Mouse (Mus musculus) embryo, embryonic 11.5 days (tissue): Measurements from ENCODE around the gene Atf7ip.

Experiments used
- DNase-seq: peaks from one replicate; pipeline ENCODE4 v3.0.0-alpha.2; 2012; ENCODE audit warnings: low read depth, low spot score

The Atf7ip gene

DNA sequence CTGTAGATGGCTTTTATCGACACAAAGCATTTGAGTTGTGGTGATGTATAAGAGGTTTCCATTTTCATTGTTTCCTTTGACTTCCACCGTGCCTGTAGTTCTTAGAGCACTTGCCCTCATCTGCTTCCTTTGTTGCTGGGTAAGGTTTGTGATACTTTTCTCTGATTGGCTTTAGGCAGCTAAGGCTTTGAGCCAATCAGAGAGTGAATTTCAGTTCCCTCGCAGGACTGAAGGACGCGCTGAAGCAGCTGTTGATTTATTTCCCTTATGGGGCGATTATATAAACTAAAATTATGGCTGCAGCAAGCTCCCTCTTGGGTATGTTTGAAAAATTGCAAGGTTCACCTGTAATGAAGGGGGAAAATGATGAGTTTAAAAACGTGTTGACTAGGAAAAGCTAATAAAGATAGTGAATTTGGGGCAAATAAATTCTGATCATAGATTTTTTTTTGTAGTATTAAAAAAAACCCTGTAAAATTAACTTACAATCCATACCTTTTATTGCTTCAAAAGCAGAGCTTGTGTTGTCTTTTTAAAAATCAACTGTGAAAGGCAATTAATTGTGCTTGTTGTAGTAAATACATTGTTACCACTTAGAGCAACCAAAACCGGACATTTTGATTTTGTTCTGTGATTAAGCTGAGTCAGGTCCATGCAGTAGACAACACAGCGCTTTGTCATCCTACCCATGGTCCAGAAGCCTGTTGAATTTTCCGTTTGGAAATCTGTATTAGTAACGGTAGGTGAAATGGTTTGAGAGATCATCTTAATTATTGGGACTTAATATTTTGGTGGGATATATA, 48.0 kb downstream of the Atf7ip start:
- DNase-seq, result peak; percentile 72

DNA sequence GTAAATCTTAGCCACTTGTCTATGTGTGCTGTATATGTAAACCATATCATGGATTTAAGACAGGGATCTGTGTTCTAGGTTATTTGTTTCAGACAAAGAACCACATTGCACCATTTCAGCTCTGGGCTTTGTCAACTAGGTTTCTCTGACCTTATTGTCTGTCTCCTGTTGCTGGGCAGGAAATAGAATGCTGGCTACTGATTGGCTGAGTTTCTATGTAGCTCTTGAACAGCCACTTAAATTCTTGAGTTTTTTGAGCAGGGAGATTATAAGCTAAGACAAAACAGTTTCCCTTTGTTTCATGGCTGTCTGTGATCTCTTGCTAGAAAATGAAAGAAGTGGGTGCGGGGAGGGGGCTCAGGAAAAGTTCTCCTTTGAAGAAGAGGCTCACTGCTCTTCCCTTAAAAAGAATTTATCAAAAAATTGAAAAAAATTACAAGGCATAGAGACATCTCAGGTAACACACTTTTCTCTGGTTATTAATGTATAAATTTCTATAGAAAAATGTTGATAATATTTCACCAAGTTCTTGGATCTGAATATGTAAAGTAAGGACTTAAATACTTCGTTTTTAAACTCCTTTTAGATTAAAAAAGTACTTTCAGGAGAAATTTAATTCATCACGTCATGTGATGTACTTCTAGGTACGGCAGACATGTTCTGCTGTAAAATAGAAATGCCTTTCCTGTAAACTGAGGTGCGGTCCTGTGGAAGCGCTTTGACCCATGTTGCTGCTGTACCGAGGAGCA, 49.0 kb downstream of the Atf7ip start:
- no peak for DNase-seq

DNA sequence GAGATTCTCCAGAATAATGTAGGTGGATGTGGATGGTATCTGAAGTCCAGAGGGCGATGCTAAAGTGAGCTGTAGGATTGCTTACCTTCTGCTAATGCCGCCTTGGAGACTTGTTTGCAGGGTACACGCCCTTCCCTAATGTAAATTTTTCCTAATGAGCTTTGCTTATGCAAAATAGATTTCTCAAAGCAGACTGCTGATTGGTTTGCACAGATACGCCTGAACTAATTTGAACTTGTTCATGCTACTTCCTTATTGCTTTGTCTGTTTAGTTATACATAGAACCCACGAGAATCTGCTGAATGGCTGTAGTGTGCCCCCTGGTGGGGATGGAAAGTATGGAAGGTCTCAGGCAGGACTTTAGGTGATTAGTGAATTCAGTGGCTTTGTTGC, 49.6 kb downstream of the Atf7ip start:
- no peak for DNase-seq

DNA sequence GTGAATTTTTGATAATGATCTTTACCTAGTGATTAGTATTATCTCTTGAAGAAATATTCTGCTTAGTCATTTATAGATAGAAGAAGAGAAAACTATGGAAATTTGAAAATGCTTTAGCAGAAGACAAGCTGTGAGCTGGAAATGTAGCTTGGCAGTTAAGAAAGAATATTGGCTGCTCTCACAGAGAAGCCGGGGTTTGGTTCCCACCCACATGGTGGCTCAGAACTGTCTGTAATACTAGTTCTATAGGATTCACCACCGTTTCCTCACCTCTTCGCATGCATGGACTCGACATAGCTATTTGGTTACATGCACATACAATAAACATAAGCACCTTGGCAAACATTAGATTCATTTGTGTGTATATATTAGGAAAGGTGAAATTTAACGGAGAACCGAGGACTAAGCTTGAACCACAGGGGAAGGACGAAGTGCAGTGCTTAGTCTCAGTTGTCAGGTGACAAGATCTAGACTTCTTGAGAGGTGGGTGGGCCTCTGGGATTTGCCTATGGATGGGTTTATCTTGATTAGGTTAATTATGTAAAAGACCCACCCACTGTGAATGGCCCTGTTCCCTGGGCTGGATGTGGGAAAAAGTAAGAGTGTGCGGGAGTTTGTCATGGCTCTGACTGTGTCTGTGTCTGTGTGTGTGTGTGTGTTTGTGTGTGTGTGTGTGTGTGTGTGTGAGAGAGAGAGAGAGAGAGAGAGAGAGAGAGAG, 52.5 kb downstream of the Atf7ip start:
- no peak for DNase-seq

DNA sequence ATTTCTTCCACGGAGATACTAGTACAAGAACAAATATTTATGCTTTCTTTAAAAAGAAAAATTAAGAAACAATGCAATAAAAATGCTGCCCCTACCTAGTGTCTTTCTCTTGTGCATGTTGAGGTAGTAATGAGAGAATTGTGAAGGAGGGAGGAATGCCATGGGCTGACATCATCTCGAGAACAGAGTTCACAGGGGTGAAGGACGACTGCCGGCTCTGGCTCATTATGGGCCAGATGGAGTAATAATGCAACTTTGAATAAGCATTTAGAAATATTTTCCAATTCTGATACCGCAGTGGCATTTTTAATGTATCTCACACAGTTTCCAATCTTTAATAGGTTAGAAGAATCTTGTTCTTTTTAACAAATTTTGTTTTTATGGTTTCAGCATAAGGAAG, 60.0 kb downstream of the Atf7ip start:
- DNase-seq, result no peak

DNA sequence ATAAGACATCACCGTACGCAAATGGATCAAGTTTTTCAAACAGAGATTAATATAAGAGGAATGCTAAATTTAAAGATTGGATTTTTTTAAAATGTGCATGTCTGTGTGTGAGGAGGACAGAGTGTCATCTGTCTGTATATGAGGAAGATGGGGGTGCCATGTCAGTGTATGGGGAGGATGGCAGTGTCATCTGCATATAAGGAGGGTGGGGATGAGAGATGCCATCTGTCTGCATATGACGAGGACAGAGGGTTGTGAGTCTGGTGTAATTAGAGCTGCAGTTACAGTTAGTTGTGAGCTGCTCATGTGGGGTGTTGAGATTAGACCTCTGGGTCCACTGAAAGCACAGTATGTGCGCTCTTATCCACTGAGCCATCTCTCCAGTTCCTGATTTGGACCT, 84.8 kb downstream of the Atf7ip start:
- no peak for DNase-seq

DNA sequence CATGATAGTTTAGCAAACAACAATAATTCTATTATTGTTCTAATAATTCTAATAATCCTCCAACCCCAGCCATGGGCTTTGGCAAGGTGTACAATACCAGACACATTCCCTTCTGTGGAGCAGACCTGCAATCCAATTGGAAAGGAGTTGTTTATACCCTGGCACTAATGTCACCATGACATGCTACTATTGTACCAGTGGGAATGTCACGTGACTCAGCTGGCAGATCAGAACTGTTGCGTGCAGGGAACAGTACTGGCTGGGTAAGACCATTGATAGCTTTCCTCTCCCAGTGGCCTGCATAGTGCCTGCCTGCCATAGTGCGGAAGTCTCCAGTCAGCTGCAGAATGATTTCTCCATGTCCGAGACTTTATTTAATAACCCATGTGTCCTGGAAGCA, 88.6 kb downstream of the Atf7ip start:
- no peak for DNase-seq

DNA sequence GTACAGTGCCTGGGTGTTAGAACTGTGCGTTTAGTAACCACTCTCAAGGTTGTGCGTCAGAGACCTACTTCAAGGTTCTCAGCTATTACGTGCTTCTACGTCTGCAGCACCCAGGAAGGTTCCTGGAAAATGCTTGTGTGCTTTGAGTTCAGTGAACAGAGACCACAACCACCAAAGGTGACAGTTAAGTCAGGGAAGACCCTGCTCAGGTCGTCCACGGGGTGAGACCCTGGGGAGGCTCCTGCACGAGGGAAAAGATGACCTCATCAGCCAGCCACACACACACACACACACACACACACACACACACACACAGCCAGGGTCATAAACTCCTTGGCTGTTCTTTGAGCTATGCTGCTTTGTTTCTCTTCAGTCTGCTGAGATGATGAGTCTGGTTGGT, 96.6 kb downstream of the Atf7ip start:
- DNase-seq, result no peak

DNA sequence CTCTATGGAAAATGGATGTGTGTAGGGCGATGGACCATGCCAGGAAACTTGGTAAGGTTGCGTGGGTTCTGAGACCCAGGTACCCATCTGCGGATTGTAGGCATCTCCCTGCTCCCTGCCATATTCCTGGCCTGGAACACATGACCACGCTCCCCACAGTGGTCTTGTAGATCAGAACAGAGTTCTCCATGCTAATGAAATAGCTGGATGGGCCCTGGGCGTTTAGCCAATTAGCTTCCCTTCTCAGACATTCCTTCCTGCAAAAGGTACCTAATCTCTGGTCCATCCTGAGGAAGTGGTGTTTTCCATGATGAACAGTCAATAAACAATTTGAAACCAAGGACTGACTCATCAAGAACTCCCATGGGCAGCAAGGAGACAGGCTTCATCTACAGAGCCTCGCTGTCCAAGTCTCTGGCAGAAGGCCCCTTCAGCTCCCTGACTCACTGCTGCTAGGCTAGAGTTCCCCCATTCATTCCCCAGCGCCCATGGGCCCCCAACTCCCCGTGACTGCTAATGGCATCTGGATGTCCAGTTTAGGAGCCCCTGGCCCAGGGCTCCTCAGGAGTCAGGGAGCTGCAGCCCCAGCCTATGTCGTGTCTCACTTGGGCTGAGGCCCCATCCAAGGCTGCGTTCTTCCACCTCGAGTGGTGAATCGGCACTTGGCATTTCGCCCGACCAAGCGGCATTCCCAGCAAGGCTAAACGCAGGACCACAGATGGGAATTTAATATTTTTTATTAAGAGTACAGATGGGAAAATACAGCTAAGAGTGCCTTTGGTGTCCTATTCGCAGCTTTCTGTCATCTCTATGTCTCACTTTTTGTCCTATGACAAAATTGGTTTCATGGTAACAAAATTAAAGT, 105.6 kb downstream of the Atf7ip start:
- no peak for DNase-seq

DNA sequence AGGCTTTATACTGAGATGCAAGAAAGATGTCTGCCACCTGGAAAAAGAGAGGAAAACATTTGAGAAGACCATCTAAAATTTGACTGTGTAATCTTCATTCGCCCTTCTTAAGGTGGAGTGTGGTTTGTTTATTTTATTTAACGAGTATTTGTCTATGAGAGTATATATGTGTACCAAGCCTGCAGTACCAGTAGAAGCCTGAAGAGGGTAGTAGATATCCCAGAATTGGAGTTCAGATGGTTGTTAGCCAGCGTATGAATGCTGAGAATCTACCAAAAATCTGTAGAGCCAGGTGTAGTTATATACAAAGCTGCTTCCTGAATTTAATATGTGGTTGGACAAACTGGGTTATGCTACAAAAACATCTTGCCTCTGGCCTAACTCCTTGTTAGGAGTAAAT, 106.3 kb downstream of the Atf7ip start:
- DNase-seq, result no peak

DNA sequence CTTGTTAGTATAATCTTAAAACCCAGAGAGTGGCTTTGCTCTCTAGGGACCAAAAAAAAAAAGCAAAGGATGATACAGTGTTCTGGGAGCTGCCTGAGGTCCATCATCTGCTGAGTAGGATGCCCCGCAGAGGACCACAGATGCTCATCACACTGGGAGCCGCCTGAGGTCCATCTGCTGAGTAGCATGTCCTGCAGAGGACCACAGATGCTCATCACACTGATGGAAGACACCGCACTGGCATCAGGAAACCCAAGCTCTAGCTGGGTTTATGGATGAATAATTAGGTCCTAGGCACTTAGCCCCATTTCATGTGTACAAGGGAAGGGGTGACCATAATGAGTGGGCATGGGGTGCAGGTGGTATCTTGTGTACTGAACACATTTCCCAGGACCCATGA, 108.2 kb downstream of the Atf7ip start:
- no peak for DNase-seq

DNA sequence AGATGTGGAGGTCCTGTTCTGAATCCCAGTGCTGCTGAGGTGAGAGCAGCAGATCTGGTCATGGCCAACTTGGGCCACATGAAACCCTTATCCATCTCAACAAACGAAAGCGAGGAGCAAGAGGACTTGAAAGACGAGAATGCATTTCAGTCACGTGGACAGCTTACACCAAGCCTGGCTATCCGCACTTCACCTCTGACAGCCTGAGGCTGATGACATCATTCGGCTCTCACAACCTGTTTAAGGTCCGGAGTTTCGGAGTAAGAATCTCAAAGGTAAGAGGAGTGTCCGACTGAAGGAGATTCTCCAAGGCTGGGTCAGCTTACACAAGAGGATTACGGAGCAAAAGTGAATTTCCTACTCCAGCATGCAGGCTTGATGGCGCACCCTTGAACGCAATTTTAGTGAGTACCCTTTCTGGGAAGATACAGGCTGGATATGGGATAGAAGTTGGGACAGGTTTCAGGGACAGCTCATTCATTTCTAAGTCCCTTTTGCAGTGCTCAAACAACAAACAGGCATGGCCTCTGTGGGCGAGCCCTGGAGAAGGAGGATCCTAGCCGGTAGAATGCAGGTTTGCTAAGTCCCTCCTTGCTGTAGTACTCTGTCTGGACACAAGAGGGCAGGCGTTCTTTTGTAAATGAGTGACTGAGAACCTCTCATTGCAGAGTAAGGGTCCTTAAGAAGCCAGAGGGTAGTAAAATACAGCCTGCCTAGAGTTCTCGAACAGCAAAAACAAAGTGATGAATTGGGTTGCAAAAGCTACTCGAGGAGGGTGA, 114.6 kb downstream of the Atf7ip start:
- DNase-seq, result peak; percentile 74

DNA sequence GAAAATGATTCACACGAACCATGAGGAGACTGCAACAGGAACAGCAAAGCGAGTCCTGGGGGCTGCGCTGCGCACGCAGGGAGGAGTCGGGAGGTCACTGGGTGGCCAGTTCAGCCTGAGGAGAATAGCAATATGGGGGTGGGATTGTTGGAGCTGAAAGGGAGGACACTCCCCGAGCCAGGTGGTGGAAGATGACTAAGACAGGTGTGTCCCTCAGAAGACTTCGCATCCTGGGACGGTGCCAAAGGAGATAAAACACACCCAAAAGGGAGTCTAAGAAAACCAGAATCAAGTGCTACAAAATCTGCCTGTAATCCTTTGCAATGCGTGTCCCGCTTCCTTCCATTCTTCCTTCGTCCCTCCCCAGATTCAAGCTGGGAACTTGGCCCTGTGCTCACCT, 119.5 kb downstream of the Atf7ip start:
- no peak for DNase-seq

DNA sequence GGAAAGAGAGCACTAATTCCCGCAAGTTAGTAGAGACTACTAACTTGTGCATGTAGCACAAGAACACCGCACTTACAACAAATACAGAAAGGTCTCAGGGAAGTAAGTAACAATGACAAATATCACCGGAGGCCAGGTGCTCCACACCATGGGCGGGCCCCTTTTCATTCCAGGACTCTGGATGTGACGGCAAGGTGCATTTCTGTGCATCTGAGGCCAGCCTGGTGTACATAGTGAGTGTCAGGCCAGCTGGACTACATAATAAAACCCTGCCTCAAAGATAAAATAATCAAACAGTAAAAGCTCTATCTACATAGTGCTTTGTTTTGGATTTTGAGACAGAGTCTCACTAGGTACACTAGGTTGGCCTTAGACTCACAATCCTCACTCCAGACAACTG, 123.7 kb downstream of the Atf7ip start:
- DNase-seq, result no peak

DNA sequence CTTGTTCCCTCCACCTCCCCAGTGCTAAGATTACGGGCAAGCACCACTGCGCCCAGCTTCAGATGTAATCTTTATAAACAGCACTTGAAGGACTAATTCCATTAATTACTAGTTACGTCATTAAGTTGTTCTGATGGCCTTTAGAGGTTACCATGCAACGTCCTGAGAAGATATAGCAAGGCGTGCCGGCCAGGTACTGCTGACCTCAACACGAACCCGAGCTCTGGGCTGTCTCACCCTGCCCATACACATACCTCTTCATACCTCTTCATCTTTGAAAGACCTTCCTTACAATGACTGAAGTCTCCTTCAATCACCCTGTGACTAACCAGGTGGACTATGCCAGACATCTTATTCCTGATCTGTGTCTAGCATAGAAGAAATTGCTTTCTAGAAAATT, 125.6 kb downstream of the Atf7ip start:
- DNase-seq, result no peak

DNA sequence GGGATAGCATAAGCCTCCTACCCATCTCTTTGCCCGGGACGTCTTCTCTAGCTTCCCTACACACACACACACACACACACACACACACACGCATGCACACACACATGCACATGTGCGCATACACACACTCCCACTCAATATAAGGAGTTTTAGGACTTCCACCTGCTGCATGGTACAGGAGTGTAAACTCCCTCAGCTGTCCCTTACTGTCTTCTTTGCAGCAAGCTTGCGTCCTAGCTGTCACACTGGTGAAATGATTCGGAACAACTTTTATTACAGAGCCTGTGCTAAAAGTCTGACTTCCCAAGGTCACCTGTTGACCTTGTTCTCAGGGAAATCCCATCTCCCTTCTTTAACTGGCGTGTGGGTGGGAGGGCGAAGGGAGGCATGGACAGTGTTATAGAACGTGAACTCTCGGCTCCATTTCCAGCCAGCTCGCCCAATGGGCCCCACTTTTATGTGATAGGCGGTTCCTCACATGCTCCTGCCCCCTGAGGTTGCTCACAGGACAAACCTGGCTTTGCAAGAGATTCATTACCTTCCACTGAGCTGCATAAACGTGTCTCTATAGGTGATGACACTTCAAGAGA, 126.1 kb downstream of the Atf7ip start:
- DNase-seq, result no peak

DNA sequence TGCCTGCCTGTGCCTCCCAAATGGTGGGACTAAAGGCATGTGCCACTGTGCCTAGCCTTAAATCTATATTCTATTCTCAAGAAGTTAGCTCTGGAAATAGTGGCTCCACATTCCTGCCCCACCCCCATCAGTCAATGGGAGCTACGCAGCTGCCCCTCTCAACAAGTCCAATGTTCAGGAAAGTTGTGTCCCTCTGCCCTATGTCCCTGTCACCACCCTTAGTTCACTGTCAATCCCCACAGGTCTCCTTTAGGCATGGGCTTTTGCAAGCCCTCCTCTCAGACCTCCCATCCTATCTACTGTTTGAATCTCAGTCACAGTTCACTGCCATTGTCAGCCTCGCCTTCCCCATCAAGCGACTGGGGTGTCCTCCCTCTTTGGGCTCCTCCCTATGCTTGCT, 127.2 kb downstream of the Atf7ip start:
- DNase-seq, result no peak

DNA sequence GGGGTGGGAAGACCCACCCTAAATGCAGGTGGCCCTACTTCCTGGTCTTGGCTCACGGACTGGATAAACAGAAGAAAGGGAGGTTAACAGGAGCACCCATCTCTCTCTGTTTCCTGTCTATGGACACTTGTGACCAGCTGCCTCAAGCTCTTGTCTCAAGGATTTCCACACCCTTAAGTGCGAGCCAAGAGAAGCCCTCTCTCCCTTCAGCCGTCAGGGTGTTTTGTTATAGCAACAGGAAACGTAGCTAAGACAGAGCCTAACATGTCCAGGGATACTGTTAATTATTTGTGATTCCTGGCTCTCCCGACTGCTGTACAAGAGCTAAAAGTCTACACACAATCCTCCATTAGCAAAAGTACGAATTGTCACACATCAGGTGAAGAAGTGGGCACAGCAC, 127.8 kb downstream of the Atf7ip start:
- no peak for DNase-seq

DNA sequence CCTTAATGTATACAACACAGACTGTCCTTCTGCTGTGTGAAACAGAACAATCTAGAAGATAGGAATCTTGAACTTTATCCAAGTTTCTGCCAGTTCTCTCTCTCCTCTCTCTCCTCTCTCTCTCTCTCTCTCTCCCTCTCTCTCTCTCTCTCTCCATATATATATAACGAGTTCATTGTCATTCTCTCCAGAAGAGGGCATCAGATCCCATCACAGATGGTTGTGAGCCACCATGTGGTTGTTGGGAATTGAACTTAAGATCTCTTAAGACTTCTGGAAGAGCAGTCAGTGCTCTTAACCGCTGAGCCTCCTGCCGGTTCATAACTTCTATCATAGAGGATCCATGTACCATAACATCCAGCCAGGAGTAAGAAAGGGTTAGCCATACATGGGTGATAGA, 129.0 kb downstream of the Atf7ip start:
- DNase-seq, result no peak

DNA sequence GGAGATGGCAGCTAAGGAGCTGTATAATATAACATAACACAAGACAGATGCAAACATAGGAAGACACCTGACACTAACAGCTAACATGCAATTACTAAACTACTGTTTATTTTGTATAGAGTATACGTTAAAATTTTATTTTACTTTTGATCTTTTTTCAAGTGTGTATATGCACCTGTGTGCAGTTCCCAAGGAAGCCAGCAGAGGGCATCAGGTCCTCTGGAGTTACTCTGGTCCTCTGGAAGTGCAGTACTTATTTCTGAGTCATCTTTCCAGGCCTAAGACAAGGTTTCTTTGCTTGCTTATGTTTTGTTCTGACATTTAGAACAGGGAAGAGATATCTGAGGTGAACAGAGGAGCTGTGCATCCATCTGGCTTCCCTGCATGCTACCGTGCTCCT, 138.2 kb downstream of the Atf7ip start:
- no peak for DNase-seq

DNA sequence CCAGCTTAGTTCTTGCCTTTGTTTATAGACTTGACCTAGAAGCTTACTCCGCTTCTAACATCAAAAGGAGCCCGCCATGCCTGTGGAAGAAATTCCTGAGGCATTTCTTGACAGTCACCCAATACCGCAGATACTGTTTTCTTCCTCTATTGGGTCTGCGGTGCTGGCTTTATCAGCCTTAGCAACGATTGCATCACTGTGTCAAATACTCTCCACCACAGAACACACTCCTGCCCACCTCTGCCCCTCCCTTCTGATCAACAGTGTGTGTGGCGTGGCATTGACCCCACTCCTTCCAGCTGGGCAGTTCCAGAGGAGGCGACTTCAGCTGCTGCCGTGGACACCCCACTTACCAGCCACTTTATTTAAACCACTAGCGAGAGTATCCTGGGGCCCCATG, 139.8 kb downstream of the Atf7ip start:
- DNase-seq, result no peak
